Mouse (Mus musculus) kidney, postnatal 25 days (tissue): ENCODE data around the gene Pdcd1lg2.
"Not testable (repeated sequence)": the region's sequence is repeated elsewhere in the genome, so short reads cannot be mapped to it uniquely, and the experiment has no call there.

Source experiments
- DNase-seq, 2 experiments: peaks; one replicate each; pipeline ENCODE4 v3.0.0; 2021; ENCODE audit warnings: mixed read lengths in 2 of 2

Gene Pdcd1lg2

DNA sequence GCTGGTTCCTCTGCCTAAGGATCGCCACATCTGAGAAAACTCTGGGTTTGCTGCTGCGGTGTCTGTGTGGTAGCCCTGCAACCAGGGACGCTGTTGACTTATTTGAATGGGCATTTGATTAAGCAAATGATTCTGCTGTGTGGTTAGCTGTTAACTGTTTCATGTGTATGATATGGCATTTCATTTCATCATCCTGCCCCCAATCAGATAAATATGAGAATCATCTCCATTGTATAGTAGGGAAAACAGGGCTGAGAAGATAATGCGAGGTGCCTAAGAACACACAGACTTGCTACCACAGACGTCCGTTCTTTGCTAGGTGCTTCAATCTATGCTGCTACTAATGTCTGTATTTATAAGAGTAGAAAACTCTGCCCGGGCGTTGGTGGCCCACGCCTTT is 26.3 kb upstream of the Pdcd1lg2 start:
- DNase-seq, result no peak

DNA sequence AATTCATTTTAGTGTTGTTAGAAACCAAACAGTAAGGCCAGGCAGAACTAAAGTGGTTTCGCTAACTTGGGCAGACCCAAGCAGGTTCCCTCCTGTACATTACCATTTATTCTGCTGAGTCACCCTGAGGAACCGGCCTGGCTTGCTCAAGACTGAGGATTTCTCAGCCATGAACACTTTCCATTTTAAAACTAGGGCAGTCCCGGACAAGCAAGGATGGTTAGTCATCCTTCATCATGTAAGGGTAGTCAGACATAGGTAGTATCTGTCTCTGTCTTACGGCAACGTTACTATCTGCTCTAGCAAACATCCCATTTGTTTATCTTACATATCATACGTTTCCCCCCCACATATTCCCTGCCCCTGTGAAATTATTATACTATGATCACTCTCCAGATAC is 25.7 kb upstream of the Pdcd1lg2 start:
- no peak for DNase-seq

DNA sequence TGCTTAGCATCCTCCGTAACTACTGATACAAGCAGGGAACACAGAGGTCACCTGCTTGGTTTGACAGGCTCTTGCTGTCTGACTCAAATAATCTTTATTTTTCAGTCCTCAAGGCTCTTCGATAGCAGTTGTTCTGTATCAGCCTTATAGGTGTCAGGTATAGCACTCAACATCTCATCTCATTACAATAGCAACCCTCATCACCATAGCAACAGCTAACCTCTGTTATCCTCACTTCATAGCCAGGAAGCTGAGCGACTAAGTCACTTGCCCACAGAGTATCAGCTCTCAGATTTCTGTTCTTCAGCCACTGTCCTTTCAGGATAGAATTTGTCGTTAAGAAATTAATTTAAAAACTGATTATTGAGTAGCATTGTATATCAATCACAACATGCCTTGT is 24.9 kb upstream of the Pdcd1lg2 start:
- DNase-seq, result no peak

DNA sequence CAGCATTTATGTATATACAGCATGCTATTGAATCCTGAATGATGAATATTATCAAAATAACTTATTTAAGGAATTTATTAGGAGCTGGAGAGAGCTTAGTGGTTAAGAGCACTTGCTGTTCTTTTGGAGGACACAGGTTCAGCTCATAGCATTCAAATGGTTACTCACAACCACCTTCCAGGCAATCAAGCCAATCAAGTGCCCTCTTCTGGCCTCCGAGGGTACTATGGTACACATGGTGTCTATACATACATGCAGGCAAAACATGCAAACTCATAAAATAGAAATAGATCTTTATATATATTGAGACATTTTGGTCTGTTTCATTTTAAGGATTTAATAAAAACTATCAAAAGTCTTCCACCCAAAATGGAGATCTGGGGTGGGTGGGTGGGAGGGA is 21.9 kb upstream of the Pdcd1lg2 start:
- DNase-seq, result no peak

DNA sequence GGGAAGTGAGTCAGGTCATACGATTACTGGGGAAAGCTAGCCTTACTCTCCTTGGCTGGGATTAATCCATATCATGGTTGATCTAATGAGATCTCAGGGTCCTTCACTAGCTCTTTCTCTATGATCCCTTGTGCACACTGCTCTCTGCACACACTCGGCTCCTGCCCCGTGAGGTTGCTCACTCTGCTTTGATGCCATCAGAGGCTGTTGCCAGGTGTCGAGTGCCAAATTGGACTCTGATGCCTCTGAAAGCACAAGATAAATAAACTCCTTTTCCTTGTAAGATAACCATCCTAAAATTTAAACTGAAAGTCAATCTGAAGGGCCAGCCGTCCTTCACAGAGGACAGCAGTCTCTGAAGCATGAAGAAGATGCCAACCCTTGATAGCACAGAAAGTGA is 20.2 kb upstream of the Pdcd1lg2 start:
- no peak for DNase-seq

DNA sequence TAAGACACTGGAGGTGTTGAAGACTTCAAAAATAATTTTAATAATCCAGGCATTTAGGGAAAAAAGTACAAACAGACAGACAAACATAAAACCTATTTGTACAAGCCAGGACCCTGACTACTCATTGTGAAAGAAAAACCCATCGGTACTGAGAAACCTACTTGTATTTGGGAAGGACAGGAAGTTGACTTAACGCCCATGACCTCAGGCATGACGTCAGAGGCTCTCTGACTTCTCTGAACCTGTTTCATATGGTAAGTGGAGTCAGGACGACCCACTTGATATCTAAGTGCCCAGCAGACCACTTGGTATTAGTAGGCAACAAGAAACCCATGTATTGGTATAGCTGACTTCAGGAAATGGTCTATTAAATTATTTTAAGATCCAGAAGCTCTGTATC is 19.4 kb upstream of the Pdcd1lg2 start:
- DNase-seq, result no peak

DNA sequence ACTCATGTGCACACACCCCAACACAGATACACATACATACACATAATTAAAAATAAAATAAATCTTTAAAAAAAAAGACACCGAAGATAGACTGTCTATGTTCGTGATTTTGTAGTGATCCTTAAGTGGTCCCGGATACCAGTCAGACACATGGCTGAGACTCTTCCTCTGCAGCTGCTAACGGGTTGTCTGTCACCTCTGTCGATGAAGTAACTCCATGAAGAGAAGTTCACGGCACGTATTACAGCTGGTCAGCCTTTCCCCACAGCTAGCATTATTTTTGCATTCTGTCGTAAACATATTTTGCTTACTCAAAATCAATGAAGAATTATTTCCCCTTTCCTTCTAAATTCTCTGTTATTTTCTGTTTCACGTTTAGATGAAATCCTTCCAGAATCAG is 17.4 kb upstream of the Pdcd1lg2 start:
- DNase-seq, result no peak

DNA sequence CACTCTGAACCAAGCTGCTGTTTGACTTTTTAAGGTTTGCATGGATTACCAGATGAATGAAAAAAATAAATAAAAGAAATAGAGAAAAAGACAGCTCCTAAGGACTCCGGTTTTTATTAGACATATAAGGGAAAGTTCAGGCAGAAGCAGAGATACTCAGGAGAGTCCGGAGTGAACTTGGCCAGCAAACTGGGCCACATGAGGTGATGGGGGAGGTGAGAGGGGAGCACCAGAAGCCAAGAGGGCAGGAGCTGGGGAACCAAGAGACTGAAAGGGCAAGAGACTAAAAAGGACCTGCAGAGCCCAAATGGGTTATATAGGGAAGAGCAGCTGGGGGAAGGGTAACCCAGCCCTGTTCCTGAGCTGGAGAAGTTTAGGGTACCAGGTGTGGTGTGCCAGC is 16.0 kb upstream of the Pdcd1lg2 start:
- no peak for DNase-seq

DNA sequence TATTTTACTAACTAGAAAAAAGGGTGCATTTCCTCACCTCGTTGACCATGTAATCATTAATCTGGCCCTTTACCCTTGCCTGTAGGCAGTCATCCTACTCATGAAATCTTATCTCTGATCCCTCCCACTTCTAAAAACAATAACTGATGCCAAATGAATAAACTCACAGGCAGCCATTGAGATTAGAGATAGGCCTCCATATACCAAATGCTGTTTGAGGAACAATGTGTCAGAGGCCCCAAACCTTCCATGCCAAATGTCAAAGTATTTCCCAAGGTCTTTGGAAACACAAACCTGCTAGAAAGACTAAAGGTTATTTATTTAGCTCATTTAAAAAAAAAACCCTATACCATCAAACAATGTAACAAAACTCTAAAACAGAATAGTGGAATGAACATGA is 14.4 kb upstream of the Pdcd1lg2 start:
- DNase-seq, result no peak

DNA sequence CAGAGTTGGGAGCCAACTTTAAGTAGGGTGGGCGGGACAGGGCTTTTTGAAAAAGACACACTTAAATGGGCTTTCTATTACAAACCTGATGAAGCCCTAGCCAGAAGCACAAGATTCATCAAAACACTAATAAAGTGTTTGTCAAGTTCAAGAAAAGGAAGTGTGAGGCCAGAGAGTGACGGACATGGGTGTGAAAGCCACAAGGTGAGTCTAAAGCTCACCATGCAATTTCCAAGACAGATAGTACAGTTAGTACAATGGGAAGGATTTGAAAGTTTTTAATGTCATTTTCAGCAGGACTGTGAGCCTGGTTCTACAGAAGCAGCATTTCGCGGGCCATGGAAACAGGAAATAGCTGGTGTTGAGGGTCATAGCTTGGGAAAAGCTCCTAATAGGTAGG is 10.9 kb upstream of the Pdcd1lg2 start:
- no peak for DNase-seq

DNA sequence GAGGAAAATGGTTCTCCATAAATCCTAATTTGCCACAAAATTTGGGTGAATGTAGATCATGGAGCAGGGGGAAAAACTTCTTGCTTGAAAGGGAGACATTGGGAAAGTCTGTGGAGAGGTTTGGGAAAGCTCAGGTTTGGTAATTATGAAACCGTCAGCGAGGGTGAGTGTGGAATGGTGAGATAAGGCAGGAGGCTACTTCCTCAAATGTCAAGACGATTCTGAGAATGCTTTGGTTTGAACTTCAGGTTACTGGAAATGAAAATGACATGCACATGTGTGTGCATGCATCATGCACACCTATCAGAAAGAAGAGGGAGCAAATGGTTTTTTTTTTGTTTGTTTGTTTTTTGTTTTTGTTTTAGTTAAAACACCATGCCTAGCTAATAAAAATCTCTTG is 10.3 kb upstream of the Pdcd1lg2 start:
- no peak for DNase-seq

DNA sequence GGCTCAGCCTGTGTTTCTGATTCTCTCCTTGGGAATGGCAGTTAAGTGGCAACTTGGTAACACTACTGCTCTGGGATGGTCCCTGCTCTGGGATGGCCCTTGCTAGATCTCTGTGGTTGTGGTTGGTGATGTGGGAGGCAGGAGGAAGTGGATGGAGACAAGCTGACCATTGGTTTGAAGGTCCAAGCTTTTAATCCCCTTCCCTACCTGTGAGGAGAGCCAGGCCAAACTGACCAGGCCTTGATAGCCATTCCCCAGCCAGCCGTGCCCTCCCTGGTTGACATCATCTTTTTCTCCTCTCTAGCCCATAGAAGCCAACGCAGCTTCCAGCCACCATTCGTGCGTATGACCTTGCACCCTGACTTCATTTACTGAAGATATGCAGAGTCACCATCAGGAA is 8.1 kb upstream of the Pdcd1lg2 start:
- DNase-seq, result no peak

DNA sequence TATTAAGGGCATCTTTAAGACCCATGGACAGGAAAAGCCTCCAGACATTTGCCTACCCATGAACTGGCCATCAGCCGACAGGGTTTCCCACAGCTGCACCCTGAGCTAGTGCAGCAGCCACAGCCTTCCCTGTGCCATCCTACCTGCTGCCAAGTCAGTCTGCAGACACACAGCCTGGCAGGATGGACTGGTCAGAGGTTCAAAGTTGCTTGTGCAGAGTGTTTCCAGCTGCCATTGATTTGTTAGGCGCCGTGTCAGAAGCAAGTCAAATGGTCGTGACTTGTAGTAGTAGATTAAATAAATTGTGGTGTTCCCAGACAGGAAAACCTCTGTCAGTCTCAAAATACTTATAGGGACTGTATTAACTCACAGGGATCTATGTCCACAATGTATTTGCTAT is 7.5 kb upstream of the Pdcd1lg2 start:
- DNase-seq, result no peak

DNA sequence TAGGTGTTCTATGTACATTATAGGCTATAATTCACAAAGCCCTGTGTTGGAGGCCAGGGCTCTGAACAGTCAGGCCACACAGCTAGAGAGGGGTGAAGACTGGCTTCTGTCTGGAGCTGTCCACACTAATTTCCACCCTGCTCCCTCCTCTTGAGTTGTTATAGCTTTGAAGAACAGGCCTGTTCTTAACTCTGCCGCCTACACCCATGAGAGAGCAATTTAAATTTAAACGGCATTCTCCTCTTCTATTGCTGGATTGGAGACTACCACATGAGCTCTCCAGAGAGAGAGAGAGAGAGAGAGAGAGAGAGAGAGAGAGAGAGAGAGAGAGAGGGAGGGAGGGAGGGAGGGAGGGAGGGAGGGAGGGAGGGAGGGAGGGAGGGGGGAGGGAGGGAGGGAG is 5.3 kb upstream of the Pdcd1lg2 start:
- DNase-seq, result no peak

DNA sequence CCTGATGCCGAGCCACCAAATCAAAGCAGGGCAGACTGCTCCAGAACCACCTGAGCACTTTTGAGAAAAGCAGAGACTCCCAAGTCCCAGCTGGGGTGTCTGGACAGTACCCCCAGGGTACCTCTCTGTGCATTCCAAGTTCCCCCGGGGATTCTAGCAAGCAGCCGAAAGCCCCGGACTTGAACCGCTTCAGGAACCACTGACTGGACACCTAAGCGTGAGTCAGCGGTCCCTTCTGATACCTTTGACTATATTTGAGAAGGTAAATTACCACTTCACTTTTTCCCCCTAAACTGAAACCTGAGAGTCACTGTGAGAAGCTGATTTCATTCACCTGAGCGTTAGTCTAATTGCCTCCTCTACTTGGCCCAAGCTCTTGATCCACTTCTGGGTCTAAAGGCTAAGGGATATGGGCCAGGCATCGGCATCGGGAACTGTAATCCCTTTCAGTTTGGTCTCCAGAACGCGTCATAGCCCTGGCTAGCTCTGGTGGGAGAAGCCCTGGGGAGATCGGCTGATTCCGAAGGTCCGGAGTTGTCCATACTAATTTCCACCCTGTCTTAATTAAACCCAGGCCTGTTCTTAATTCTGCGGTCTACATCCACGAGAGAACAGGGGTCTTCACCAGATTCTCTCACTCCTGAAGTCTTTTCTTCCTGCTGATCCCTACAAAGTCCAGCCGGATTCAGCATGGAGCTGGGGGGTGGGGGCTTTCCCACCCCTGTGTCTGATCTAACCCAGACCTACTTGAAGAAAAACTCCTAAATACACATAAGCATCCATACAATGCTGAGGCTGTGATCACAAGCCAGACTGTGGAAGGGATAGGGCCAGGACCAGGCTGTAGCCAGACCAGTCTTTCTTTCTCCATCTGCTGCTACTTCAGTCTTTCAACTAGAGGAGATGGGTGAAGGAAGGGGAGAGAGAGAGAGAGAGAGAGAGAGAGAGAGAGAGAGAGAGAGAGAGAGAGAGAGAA is 4.4 kb upstream of the Pdcd1lg2 start:
- DNase-seq, result no peak

DNA sequence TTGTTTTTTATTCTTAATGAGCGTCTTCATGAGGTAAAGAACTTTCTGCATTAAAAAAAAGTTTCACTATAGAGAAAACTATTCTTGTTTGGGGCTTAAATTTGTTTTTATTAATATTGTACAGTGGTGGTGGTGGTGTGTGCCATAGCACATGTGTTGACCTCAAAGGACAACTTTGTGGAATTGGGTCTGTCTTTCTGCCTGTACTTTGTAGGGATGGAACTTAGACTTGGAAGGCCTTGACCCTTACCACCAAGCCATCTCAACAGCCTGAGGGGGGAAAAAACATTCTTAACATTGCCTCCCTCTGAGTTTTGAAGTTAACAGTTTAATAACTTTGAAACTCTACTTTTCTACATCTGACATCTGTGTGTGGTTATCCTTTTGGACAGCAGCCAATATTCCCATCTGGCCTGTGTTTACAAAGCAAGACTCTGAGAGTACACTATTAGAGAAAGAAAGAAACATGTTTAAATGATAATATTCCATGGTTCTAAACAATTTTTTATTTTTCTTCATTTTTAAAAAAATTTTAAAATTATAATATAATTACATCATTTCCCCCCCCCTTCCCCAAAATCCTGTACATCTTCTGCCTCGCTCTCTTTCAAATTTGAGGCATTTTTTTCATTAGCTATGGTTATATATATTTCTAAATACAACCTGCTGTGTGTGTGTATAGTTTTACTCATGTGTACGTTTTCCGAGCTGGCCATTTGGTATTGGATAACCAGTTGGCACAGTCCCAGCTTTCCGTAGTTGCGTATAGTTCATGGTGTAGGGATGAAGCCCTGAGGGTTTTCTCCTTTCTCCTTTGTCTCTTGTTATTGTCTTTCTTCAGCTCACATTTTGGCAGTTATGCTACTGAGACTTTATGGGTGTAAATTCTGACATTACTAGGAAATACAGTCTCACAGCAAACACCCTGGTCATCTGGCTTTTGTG is 2.0 kb downstream of the Pdcd1lg2 start:
- DNase-seq, result peak in 1 of 2 experiments; percentile 29

DNA sequence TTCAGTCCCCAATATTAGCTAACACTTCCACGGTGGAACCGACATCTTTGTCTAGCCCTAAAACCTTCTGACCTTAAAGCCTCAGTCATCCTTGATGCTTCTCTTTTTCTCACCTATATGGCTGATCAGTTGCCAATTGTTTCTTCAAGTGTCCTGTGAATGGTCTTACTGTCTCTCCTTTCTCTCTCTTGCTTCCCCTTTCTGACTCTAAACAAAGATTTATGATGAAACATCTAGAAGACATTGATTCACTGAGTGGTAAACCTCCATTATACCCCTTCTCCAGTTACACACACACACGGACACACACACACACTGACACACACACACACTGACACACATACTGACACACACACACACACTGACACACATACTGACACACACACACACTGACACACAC is 3.8 kb downstream of the Pdcd1lg2 start:
- no peak for DNase-seq

DNA sequence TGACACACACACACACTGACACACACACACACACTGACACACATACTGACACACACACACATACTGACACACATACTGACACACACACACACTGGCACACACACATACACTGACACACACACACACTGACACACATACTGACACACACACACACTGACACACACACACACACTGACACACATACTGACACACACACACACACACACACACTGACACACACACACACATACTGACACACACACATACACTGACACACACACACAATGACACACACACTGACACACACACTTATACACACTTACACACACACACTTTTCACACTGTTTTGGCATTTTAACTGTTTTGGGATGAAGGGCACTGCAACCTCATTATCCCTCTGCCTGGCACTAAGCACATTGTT is 4.2 kb downstream of the Pdcd1lg2 start:
- not testable (repeated sequence) for DNase-seq

DNA sequence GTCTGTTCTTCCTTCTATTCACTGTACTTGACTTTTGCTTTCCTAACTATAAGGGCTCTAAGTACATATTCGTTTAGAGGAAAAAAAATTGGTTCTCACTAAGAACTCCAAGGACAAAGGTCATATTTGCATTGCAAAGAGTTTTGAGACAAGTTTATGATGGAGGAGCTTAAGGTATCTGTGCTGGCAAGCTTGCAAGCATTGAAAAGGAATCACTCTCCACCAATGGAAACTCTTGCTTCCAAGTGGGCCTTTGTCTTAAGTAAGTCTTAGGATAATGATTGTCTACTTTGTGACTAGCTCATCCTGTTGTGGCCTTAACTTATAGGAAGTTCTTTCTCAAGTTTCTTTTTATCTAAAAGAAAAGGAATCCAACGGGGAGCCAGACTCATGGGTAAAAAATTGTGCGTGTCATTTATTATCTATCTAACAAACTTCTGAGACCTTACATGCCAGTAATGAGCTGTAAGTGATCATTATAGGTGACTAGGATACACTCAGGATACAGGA is 5.7 kb downstream of the Pdcd1lg2 start:
- DNase-seq, result no peak

DNA sequence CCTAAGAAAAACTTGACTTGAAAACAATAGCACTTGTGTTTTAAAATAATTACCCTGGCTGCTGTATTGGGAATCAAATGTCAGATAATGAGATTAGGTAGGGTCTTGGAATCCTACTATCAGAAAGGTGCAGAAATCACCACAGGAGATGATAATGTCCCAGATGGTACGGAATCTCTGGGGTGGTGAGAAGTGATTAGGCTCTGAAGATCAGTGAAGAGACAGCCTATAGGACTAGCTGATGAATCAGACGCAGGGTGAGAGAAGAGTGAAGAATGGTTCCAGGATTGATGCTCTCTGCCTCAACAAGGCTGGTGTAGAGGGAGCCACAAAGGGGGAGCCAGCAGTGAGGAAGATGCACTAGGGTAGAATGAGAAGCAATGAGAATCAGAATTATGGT is 6.5 kb downstream of the Pdcd1lg2 start:
- no peak for DNase-seq

DNA sequence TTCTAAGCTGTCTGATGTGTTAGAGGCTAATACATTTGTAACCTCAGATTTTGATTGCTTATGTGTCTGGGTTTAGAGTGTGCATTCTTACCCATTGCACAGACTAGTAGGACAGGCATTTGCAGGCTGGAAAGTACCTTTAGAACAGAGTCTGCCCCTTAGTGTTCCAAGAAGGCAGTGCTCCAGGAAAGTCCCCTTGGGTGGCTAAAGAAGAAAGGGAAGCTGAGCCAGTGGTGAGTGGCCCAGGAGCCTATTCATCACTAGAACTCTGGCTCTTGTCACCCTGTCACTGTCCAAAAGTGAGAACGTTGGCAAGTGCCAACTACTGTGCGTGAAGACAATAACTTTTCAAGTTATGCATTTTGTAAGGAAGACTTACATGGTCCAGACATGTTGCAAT is 7.2 kb downstream of the Pdcd1lg2 start:
- no peak for DNase-seq

DNA sequence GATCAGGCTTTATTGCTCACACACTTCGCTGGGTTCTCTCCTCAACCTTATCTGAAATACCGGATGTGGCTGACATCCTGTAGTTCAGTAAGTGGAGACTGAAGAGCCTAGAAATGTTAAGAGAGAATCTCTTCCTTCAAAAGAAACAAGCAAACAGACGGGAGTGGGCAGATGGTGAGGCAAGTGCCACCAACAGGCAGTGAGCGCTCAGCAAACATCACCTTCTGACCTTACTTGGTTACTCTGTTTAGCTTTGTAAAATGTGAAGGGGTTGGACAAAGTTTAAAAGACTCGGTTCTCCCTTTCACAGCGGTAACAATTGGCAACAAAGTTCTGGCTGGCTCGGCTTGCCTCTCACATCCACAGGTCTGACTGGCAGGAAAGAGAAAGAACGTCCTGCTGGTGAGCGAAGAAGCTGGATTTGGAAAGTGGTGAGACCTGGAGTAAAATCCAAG is 8.0 kb downstream of the Pdcd1lg2 start:
- DNase-seq, result peak in 1 of 2 experiments; percentile 7

DNA sequence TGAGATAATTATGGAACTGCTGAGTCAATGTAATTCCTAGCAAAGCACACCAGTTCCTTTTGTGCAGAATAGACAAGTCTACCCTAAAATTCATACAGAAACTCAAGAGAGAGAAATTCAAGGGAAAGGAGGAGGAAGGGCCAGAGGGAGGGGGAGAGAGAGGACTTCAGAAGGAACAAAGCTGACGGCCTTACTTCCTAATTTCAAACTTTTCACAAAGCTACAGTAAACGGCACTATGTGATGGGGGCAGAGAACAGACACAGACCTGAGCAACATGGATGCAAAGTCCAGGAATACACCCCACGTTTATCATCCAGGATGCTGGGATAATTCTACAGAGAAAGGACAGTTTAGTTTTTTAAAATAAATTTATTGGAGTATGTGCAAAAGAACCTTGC is 8.8 kb downstream of the Pdcd1lg2 start:
- DNase-seq, result no peak
